Mouse (Mus musculus): ENCODE results near the gene Fkbp11. TPM values are rescaled to one million over a fixed set of nuclear protein-coding genes. Genes with fewer than 3 reads are reported as not detected.

Gene Fkbp11
- total RNA-seq, 1 experiment from 2014 or later = 7.0 TPM

- no peak for DNase-seq
Measured at GRCm38 (mm10) chr15:98695726-98696125, 32.3 kb downstream of the Fkbp11 start.

- no peak for DNase-seq
Measured at GRCm38 (mm10) chr15:98692171-98692715, 35.8 kb downstream of the Fkbp11 start.

GRCm38 (mm10) chr15:98691486-98692147, 36.4 kb downstream of the Fkbp11 start:
- no peak for DNase-seq

GRCm38 (mm10) chr15:98689682-98690081, 38.3 kb downstream of the Fkbp11 start:
- no peak for DNase-seq

- DNase-seq = no peak
Measured at GRCm38 (mm10) chr15:98685926-98686325, 42.1 kb downstream of the Fkbp11 start.

GRCm38 (mm10) chr15:98683746-98684145, 44.3 kb downstream of the Fkbp11 start:
- no peak for DNase-seq

GRCm38 (mm10) chr15:98683177-98683576, 44.8 kb downstream of the Fkbp11 start:
- no peak for DNase-seq

GRCm38 (mm10) chr15:98681633-98682032, 46.4 kb downstream of the Fkbp11 start:
- no peak for DNase-seq

GRCm38 (mm10) chr15:98680660-98681059, 47.3 kb downstream of the Fkbp11 start:
- no peak for DNase-seq

GRCm38 (mm10) chr15:98677977-98678376, 50.0 kb downstream of the Fkbp11 start:
- DNase-seq = no peak

- peak; percentile 81 for DNase-seq
Measured at GRCm38 (mm10) chr15:98676940-98677728, 50.9 kb downstream of the Fkbp11 start, which contains the start of gene Rnd1. Rnd1 (minus strand) TSS chr15:98677461.

- no peak for DNase-seq
Measured at GRCm38 (mm10) chr15:98676471-98676870, 51.5 kb downstream of the Fkbp11 start.

- no peak for DNase-seq
Measured at GRCm38 (mm10) chr15:98675634-98676250, 52.3 kb downstream of the Fkbp11 start.

- DNase-seq = no peak
Measured at GRCm38 (mm10) chr15:98674994-98675545, 52.9 kb downstream of the Fkbp11 start.

Other genes with a start within 250 kb of the Fkbp11 start
- gene Lalba, start 245.5 kb downstream of the Fkbp11 start, total RNA-seq (2021) = not detected in 2 replicates
- gene Olfr279, start 235.8 kb downstream of the Fkbp11 start, total RNA-seq (2021) = not detected in 2 replicates
- 91.3 and 107 TPM in 2 replicates for gene Kansl2, start 193.9 kb downstream of the Fkbp11 start, total RNA-seq (2021)
- gene Ccnt1, start 157.3 kb downstream of the Fkbp11 start, total RNA-seq (2021) = 52.2 and 55.9 TPM in 2 replicates
- gene 4930415O20Rik, start 157.2 kb downstream of the Fkbp11 start, total RNA-seq (2021) = not detected in 2 replicates
- 42.7 and 48.9 TPM in 2 replicates for gene Adcy6, start 118.1 kb downstream of the Fkbp11 start, total RNA-seq (2021)
- 12.6 and 14.3 TPM in 2 replicates for gene Cacnb3, start 97.4 kb downstream of the Fkbp11 start, total RNA-seq (2021)
- 76.1 and 88.7 TPM in 2 replicates for gene Ddx23, start 65.3 kb downstream of the Fkbp11 start, total RNA-seq (2021)
- 1.5 TPM in 2 replicates for gene Rnd1, start 50.7 kb downstream of the Fkbp11 start, total RNA-seq (2021)
- 0.21 TPM in 1 of 2 replicates, not detected in the other for gene Ccdc65, start 20.0 kb downstream of the Fkbp11 start, total RNA-seq (2021)
- 118 and 138 TPM in 2 replicates for gene Arf3, start 35.0 kb upstream of the Fkbp11 start, total RNA-seq (2021)
- gene Wnt10b, start 50.0 kb upstream of the Fkbp11 start, total RNA-seq (2021) = 0.43 and 0.55 TPM in 2 replicates
- not detected in 2 replicates for gene Wnt1, start 61.7 kb upstream of the Fkbp11 start, total RNA-seq (2021)
- gene Ddn, start 81.3 kb upstream of the Fkbp11 start, total RNA-seq (2021) = 0.09 and 0.24 TPM in 2 replicates
- 60.4 and 78.6 TPM in 2 replicates for gene Prkag1, start 103.3 kb upstream of the Fkbp11 start, total RNA-seq (2021)
- gene Kmt2d, start 143.0 kb upstream of the Fkbp11 start, total RNA-seq (2021) = 63.0 and 83.0 TPM in 2 replicates
- gene Rhebl1, start 166.3 kb upstream of the Fkbp11 start, total RNA-seq (2021) = 3.7 and 4.4 TPM in 2 replicates
- gene Dhh, start 170.3 kb upstream of the Fkbp11 start, total RNA-seq (2021) = 1.1 and 2.4 TPM in 2 replicates
- 25.2 and 30.5 TPM in 2 replicates for gene Lmbr1l, start 190.0 kb upstream of the Fkbp11 start, total RNA-seq (2021)
- 285 and 323 TPM in 2 replicates for gene Tuba1b, start 206.4 kb upstream of the Fkbp11 start, total RNA-seq (2021)
- gene Gm49450, start 225.4 kb upstream of the Fkbp11 start, total RNA-seq (2021) = not detected in 2 replicates
- gene Tuba1a, start 225.5 kb upstream of the Fkbp11 start, total RNA-seq (2021) = 81.5 and 90.9 TPM in 2 replicates